Mouse (Mus musculus) urinary bladder, postnatal 10 days (tissue): Measurements from ENCODE around the gene Hist1h2bb.
"Not testable (repeated sequence)": the region's sequence is repeated elsewhere in the genome, so short reads cannot be mapped to it uniquely, and the experiment has no call there.

ENCODE experiments used
- DNase-seq: peaks from one replicate; pipeline ENCODE4 v3.0.0; 2022; ENCODE audit warnings: low spot score

The Hist1h2bb gene

GRCm38 (mm10) chr13:23765172-23765513 is 18.6 kb downstream of the Hist1h2bb start:
- DNase-seq: no peak

DNA sequence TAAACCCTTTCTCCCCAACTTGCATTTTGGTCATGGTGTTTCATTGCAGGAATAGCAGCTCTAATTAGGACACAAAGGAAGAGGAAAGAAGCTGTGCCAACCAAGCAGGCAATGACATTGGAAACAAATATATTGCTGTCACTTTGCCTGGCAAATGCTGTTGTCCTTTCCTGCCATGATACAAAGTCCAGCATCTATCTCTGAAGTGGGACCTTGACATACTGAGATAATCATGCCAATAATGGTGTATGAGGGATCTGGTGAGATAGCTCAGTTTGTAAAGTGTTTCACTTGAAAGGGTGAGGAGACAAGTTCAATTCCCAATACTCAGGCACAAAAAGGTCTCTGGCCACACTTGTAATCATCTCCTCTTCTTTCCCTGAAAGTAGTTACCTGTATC is 20.2 kb downstream of the Hist1h2bb start:
- DNase-seq: no peak

DNA sequence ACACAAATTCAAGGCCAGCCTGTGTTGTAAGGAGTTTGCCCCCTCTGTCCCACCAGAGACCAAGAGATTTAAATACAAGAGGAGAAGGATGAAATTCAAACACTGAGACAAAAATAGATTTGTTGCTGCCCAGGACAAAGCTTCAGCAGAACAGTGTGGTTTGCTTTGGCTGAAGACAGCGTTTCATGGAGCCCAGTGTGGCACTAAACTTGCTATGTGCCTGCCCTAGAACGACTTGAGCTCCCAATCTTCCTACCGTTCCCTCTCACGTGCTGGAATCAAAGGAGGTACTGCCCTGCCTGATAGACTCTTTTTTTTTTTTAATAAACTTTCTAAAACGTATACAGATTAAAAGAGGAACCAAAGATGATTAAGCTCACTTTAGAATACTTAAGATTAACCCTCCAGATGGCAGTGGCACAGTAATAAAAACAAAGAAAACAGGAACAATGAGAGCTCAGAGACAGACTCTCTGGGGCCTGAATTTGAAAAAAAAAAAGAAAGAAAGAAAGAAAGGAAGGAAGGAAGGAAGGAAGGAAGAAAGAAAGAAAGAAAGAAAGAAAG is 22.4 kb downstream of the Hist1h2bb start:
- DNase-seq: no peak

GRCm38 (mm10) chr13:23769613-23770012 is 23.1 kb downstream of the Hist1h2bb start, which contains the start of gene Trim38:
Gene Trim38 (plus strand): TSS chr13:23769913.
- not testable (repeated sequence) for DNase-seq

DNA sequence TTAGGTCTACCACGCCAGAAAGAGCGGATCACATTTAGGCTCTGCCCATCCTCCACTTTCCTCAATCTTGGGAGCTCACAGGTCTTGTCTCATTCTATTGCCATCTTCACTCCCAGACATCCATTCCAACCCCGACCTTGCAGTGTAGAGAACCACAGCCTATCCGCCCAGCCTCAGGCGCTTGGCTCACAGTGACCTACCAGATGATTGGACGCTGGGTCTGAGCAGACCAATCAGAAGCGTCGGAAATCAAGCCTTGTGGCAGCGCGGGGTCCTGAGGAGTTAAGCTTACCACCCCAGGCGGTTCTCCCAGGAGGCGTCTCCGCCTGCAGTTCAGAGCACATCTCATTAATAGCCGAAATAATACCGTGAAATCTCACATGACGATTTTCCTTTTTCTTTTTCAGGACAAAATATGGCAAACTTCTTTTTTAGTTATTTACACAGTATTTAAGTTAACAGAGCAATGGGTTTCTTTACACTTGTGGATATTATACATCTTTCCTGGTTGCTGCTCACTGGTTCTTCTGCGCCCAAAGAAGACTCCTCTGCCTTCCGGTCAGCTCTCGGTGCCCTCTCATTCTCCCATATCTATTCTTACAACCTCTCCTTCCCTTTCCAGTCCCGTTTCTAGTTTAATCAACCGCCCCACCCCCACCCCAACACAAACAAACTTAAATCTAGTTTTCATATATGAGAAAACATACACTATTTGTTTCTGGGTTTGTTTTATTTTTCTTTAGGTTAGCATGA is 26.2 kb downstream of the Hist1h2bb start:
- DNase-seq: no peak

DNA sequence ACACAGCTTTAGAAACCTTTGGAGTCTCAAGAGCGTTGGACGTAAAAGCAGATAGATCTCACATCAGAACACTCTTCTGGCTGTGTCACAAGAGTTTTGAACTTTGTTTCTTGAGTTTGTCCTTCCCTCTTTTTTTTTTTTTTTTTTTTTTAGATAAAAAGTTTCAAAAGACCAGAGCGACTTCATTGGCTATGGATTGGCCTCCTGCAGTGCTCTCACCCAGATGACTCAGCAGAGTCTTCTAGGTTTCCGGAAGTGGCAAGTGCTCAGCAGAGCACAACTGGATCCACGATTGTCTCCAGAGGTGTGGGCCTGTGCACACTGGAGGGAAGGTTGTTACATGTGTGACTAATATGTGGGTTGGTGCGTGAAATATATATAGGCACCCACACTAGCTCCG is 31.8 kb downstream of the Hist1h2bb start:
- no peak for DNase-seq

GRCm38 (mm10) chr13:23779025-23779424 is 32.5 kb downstream of the Hist1h2bb start:
- DNase-seq: no peak

GRCm38 (mm10) chr13:23792520-23792919 is 46.0 kb downstream of the Hist1h2bb start:
- DNase-seq: no peak
